10 mouse cellular contexts compared by ENCODE assay signal in genomic region chr1:21068491-21068890, GRCm38 (mm10). TPM values are rescaled to one million over a fixed set of nuclear protein-coding genes. Genes with fewer than 3 reads are reported as not detected.
DNase-seq lines count a peak whose midpoint lies in the region; ATAC-seq and TF ChIP-seq lines count a peak whose summit lies in the region.
"Had no signal": no experiment of that assay in that cellular context is flagged by ENCODE, and none has a peak within 500 bp of the region (broad histone marks: within the 10 kb centered on the region; RNA-seq: fewer than 3 reads in every experiment).

No protein-coding gene starts in this region.

- peak; percentile 55 for ATAC-seq in intestine, embryonic 15.5 days

- TF ChIP-seq POLR2A in kidney, adult 2 months (IDR thresholded peaks at IDR 0.05; ENCODE audit: low read depth, low read length): no peak

- DNase-seq in adrenal gland, adult 8-10 months: peak; percentile 18
- DNase-seq in adrenal gland, adult 18-20 months (ENCODE audit: low spot score in 2 of 2): no peak
- peak; percentile 43 for DNase-seq in kidney, adult 2 months
- no peak for DNase-seq in kidney, adult 9 months
- DNase-seq in brain, adult 2 months (ENCODE audit: low read depth, low spot score): peak; percentile 77
- no peak for DNase-seq in layer of hippocampus, adult 2 months (ENCODE audit: low spot score in 2 of 2)
- no peak for DNase-seq in thymus, postnatal 4 days
- DNase-seq: B cell, adult 2 months had no signal

- no peak overlapping the region for H3K4me3 ChIP-seq in kidney, adult 2 months (ENCODE audit: insufficient read depth, low read depth, low read length)
- H3K4me3 ChIP-seq in intestine, embryonic 15.5 days (replicated peaks): no peak overlapping the region
- H3K4me3 ChIP-seq in layer of hippocampus, adult 2 months: no peak overlapping the region
- H3K4me3 ChIP-seq: forebrain, embryonic 10.5 days had no signal

- no peaks in the 10 kb centered on the region for H3K27me3 ChIP-seq in kidney, adult 2 months (replicated peaks; ENCODE audit: control insufficient read depth, insufficient read depth, low read length)
- no peaks in the 10 kb centered on the region for H3K27me3 ChIP-seq in intestine, embryonic 15.5 days (replicated peaks)

- no peaks in the 10 kb centered on the region for H3K9me3 ChIP-seq in intestine, embryonic 15.5 days

- H3K36me3 ChIP-seq in kidney, adult 2 months (ENCODE audit: control insufficient read depth, insufficient read depth, low read length): no peaks in the 10 kb centered on the region
- peaks cover 3% of the 10 kb centered on the region; the same call in 1 of the 2 replicates for H3K36me3 ChIP-seq in intestine, embryonic 15.5 days

- TF ChIP-seq CTCF in kidney, adult 2 months (conservative IDR thresholded peaks at IDR 0.05; ENCODE audit: insufficient read depth, insufficient read length, low read depth, low read length): no peak
- no peak for TF ChIP-seq CTCF in layer of hippocampus, adult 2 months (conservative IDR thresholded peaks at IDR 0.05)

- H3K4me1 ChIP-seq in kidney, adult 2 months (ENCODE audit: control insufficient read depth, insufficient read depth, low read length): peaks cover 10% of the 10 kb centered on the region
- H3K4me1 ChIP-seq in intestine, embryonic 15.5 days (replicated peaks): peaks cover 23% of the 10 kb centered on the region

- no peak overlapping the region for H3K4me2 ChIP-seq in intestine, embryonic 15.5 days (replicated peaks)

- WGBS in kidney, adult 2 months: 48% methylated on average over 1 of the region's 1 CpGs
- 37% methylated on average over 1 of the region's 1 CpGs for WGBS in intestine, embryonic 15.5 days

- no peak overlapping the region for H3K9ac ChIP-seq in intestine, embryonic 15.5 days

- H3K27ac ChIP-seq in kidney, adult 2 months (ENCODE audit: insufficient read depth, low read depth, low read length): no peak overlapping the region
- H3K27ac ChIP-seq in intestine, embryonic 15.5 days: no peak overlapping the region
- no peak overlapping the region for H3K27ac ChIP-seq in layer of hippocampus, adult 2 months
- H3K27ac ChIP-seq: forebrain, embryonic 10.5 days had no signal

RNA-seq across cellular contexts. Expression of gene Tram2, which starts 10.5 kb away (rescaled TPM):
- total RNA-seq in adrenal gland, adult 8-10 months (2022): 1 to 10 TPM; 3.7 to 6.8 (median 5.8) TPM
- 1 to 10 TPM; 3.4 to 4.3 TPM for total RNA-seq in adrenal gland, adult 18-20 months (2021)
- polyA plus RNA-seq in kidney, adult 2 months (2012; rRNA removed): 4.2 and 4.9 TPM in 2 replicates
- 6.4 and 6.9 TPM in 2 replicates for polyA plus RNA-seq in intestine, embryonic 15.5 days (2015; fragmentation: Nextera tagmentation; extraction: Ambion mirVana)
- 1 to 10 TPM in 1 of 2 experiments, under 1 TPM in 1; 1.00 to 1.1 TPM for total RNA-seq in layer of hippocampus, adult 2 months (2021)

Comparison
In these comparisons a context has a peak if more than half of its experiments do, and no peak if none do; other contexts are left out.
1. DNase-seq: peak in adrenal gland, adult 8-10 months (single experiment), kidney, adult 2 months (single experiment) and brain, adult 2 months (single experiment); none in adrenal gland, adult 18-20 months (0 of 2), kidney, adult 9 months (single experiment), layer of hippocampus, adult 2 months (0 of 2) and thymus, postnatal 4 days (single experiment).